Mouse (Mus musculus): Measurements from ENCODE around the gene Pdia5. TPM values are rescaled to one million over a fixed set of nuclear protein-coding genes. Genes with fewer than 3 reads are reported as not detected.

Pdia5 gene
- total and polyA plus RNA-seq, 3 experiments, result not detected

GRCm38 (mm10) chr16:35360593-35360992 lies 130.1 kb downstream of the Pdia5 start:
- Histone ChIP-seq H3K9me3 (replicated peaks; ENCODE audit: insufficient read depth, low read length) (no peaks in the 10 kb centered on the region), H3K27ac (ENCODE audit: control insufficient read depth, low read depth, low read length) (no peak overlapping the region), H3K9ac (ENCODE audit: control insufficient read depth, low read depth, low read length, poor library complexity, severe bottlenecking) (no peak overlapping the region), H3K27me3 (ENCODE audit: control insufficient read depth in 1 of 2, insufficient read depth in 2 of 2, low read length in 2 of 2) (no peaks in the 10 kb centered on the region), H3K36me3 (ENCODE audit: control insufficient read depth in 1 of 2, insufficient read depth in 2 of 2, low read length in 2 of 2) (peaks cover 0 to 4% of the 10 kb centered on the region in 2 experiments; a peak in 1 of 4 replicates), H3K79me2 (ENCODE audit: control insufficient read depth, insufficient read depth, low read length, poor library complexity) (no peaks in the 10 kb centered on the region; the same call in none of the 2 replicates), H3K4me1 (ENCODE audit: control insufficient read depth in 1 of 2, insufficient read depth in 2 of 2, low read length in 2 of 2) (peaks cover 0 to 4% of the 10 kb centered on the region in 2 experiments; a peak in 2 of 4 replicates), H3K4me3 (ENCODE audit: control insufficient read depth in 1 of 2, insufficient read depth in 1 of 2, low read depth in 2 of 2, low read length in 2 of 2) (no peak overlapping the region)
- peak; percentile 77 for DNase-seq (ENCODE audit: low read depth, low spot score)
- TF ChIP-seq TBP (IDR thresholded peaks at IDR 0.05; ENCODE audit: low read depth, low read length), result no peak
- peak; percentile 21 for TF ChIP-seq RAD21 (IDR thresholded peaks at IDR 0.05; ENCODE audit: low read depth, low read length)
- TF ChIP-seq SMC3 (IDR thresholded peaks at IDR 0.05; ENCODE audit: low read depth, low read length), result peak; percentile 57
- peak; percentile 68 to 89 (median 72) for TF ChIP-seq CTCF (IDR thresholded peaks at IDR 0.05 in 2 of 3, conservative IDR thresholded peaks at IDR 0.05 in 1 of 3; ENCODE audit: control insufficient read depth in 1 of 3, insufficient read depth in 1 of 3, low read depth in 2 of 3, low read length in 3 of 3, poor library complexity in 1 of 3, severe bottlenecking in 1 of 3)

- Histone ChIP-seq H3K36me3 (ENCODE audit: control insufficient read depth in 1 of 2, insufficient read depth in 2 of 2, low read length in 2 of 2) (no peaks in the 10 kb centered on the region), H3K27me3 (ENCODE audit: control insufficient read depth in 1 of 2, insufficient read depth in 2 of 2, low read length in 2 of 2) (no peaks in the 10 kb centered on the region), H3K27ac (ENCODE audit: control insufficient read depth, low read depth, low read length) (no peak overlapping the region), H3K9ac (ENCODE audit: control insufficient read depth, low read depth, low read length, poor library complexity, severe bottlenecking) (no peak overlapping the region), H3K4me1 (ENCODE audit: control insufficient read depth in 1 of 2, insufficient read depth in 2 of 2, low read length in 2 of 2) (no peaks in the 10 kb centered on the region; a peak in 1 of 4 replicates), H3K4me3 (ENCODE audit: control insufficient read depth in 1 of 2, insufficient read depth in 1 of 2, low read depth in 2 of 2, low read length in 2 of 2) (no peak overlapping the region), H3K9me3 (replicated peaks; ENCODE audit: insufficient read depth, low read length) (no peaks in the 10 kb centered on the region), H3K79me2 (ENCODE audit: control insufficient read depth, insufficient read depth, low read length, poor library complexity) (no peaks in the 10 kb centered on the region)
- TF ChIP-seq EP300 (IDR thresholded peaks at IDR 0.05; ENCODE audit: low read depth in 1 of 2, low read length in 2 of 2) (no peak), SIN3A (IDR thresholded peaks at IDR 0.05; ENCODE audit: low read length) (no peak), MAZ (IDR thresholded peaks at IDR 0.05; ENCODE audit: low read depth, low read length) (no peak), RCOR1 (IDR thresholded peaks at IDR 0.05; ENCODE audit: low read depth, low read length) (no peak), POLR2A (IDR thresholded peaks at IDR 0.05; ENCODE audit: control insufficient read depth in 1 of 2, insufficient read depth in 1 of 2, low read depth in 1 of 2, low read length in 2 of 2, poor library complexity in 1 of 2) (no peak), MEF2A (IDR thresholded peaks at IDR 0.05; ENCODE audit: extremely low read depth, insufficient replicate concordance, low read depth, low read length, poor library complexity, severe bottlenecking) (no peak), ZKSCAN1 (IDR thresholded peaks at IDR 0.05; ENCODE audit: low read depth, low read length) (no peak), USF1 (IDR thresholded peaks at IDR 0.05; ENCODE audit: low read depth, low read length) (no peak), MAX (IDR thresholded peaks at IDR 0.05; ENCODE audit: low read length) (no peak), HCFC1 (IDR thresholded peaks at IDR 0.05; ENCODE audit: low read depth, low read length) (no peak), CHD2 (IDR thresholded peaks at IDR 0.05; ENCODE audit: low read length) (no peak), UBTF (IDR thresholded peaks at IDR 0.05; ENCODE audit: borderline replicate concordance, insufficient read depth, low read depth, low read length) (no peak), CTCF (IDR thresholded peaks at IDR 0.05 in 2 of 3, conservative IDR thresholded peaks at IDR 0.05 in 1 of 3; ENCODE audit: control insufficient read depth in 1 of 3, insufficient read depth in 1 of 3, low read depth in 2 of 3, low read length in 3 of 3, poor library complexity in 1 of 3, severe bottlenecking in 1 of 3) (no peak), E2F4 (IDR thresholded peaks at IDR 0.05; ENCODE audit: borderline replicate concordance, low read depth, low read length) (no peak), POLR2AphosphoS2 (IDR thresholded peaks at IDR 0.05; ENCODE audit: low read length) (no peak), MYB (IDR thresholded peaks at IDR 0.05; ENCODE audit: low read depth, low read length) (no peak), MYC (IDR thresholded peaks at IDR 0.05; ENCODE audit: low read depth, low read length) (no peak), ZC3H11A (IDR thresholded peaks at IDR 0.05; ENCODE audit: low read depth, low read length) (no peak)
- no peak for DNase-seq (ENCODE audit: low read depth, low spot score)
Measured at GRCm38 (mm10) chr16:35357449-35357848, 133.2 kb downstream of the Pdia5 start.

Other genes starting within 250 kb of the Pdia5 start
- 7.6 and 10.5 TPM in 2 replicates for gene Sec22a, start 127.0 kb downstream of the Pdia5 start, total RNA-seq (2012; rRNA removed)
- gene Sec22a, start 127.0 kb downstream of the Pdia5 start, polyA plus RNA-seq (2012; ENCODE audit: insufficient read depth in 1 of 2, insufficient read length in 2 of 2, low read depth in 1 of 2, low replicate concordance in 2 of 2, missing spikeins in 1 of 2), result 10 to 100 TPM; 11.4 to 98.3 TPM
- not detected in 2 replicates for gene Sema5b, start 50.3 kb upstream of the Pdia5 start, total RNA-seq (2012; rRNA removed)
- gene Sema5b, start 50.3 kb upstream of the Pdia5 start, polyA plus RNA-seq (2012; ENCODE audit: insufficient read depth in 1 of 2, insufficient read length in 2 of 2, low read depth in 1 of 2, low replicate concordance in 2 of 2, missing spikeins in 1 of 2), result not detected

Measured in MEL (cell line).